Mouse (Mus musculus) embryonic fibroblast, embryonic 13.5 days (primary cell): ENCODE measurements at regions not wholly inside any gene's neighbourhood (a gene's known extent, or its start where the extent isn't known, plus 50 kb on each side); places are given as distances from the start of the nearest gene placed in this dataset.

Experiments used
- CTCF ChIP-seq: IDR thresholded peaks from 2 replicates; pipeline ENCODE4 v1.5.1; 2011; ENCODE audit warnings: mild to moderate bottlenecking, control low read depth, low read length, moderate library complexity, borderline replicate concordance; ENCODE audit not compliant: insufficient read depth
- POLR2A ChIP-seq: IDR thresholded peaks from 2 replicates; pipeline ENCODE4 v1.6.1; 2011; ENCODE audit warnings: low read depth, mild to moderate bottlenecking, control low read depth, low read length, moderate library complexity

- TF ChIP-seq CTCF (no peak), POLR2A (no peak)
These were observed 308.1 kb upstream of the Dynlrb2 start for GRCm38 (mm10) chr8:116196623-116197184.
